Mouse (Mus musculus) limb, embryonic 15.5 days (tissue): ENCODE results near the gene Retnlg. TPM values are rescaled to one million over a fixed set of nuclear protein-coding genes. Genes with fewer than 3 reads are reported as not detected.
"Not testable (repeated sequence)": the region's sequence is repeated elsewhere in the genome, so short reads cannot be mapped to it uniquely, and the experiment has no call there.

Source experiments
- ATAC-seq: fragments of 200-750 bp; cut with Nextera tagmentation; 2 replicates; pipeline ENCODE4 v1.8.0; 2017; ENCODE audit warnings: low read depth, moderate TSS enrichment; ENCODE audit not compliant: insufficient number of reproducible peaks, low FRiP score, low TSS enrichment
- H3K27ac ChIP-seq: fragments of 300-500 bp; sonication (generic); 2 replicates; pipeline ENCODE4 v1.5.1; 2015; ENCODE audit warnings: moderate library complexity, mild to moderate bottlenecking, inconsistent platforms
- H3K27me3 ChIP-seq: fragments of 300-500 bp; sonication (generic); 2 replicates; pipeline ENCODE4 v1.6.1; 2015; ENCODE audit warnings: inconsistent platforms
- H3K36me3 ChIP-seq: fragments of 300-500 bp; sonication (generic); 2 replicates; pipeline ENCODE4 v1.6.1; 2015; ENCODE audit warnings: inconsistent platforms
- H3K4me1 ChIP-seq: fragments of 300-500 bp; sonication (generic); 2 replicates; pipeline ENCODE4 v1.6.1; 2015; ENCODE audit warnings: inconsistent platforms
- H3K4me2 ChIP-seq: fragments of 300-500 bp; sonication (generic); 2 replicates; pipeline ENCODE4 v1.6.1; 2015; ENCODE audit warnings: mild to moderate bottlenecking, inconsistent platforms
- H3K4me3 ChIP-seq: fragments of 300-500 bp; sonication (generic); 2 replicates; pipeline ENCODE4 v1.5.1; 2015; ENCODE audit warnings: mild to moderate bottlenecking, inconsistent platforms
- H3K9ac ChIP-seq: fragments of 300-500 bp; sonication (generic); 2 replicates; pipeline ENCODE4 v1.6.1; 2015; ENCODE audit warnings: inconsistent platforms
- H3K9me3 ChIP-seq: fragments of 300-500 bp; sonication (generic); 2 replicates; pipeline ENCODE4 v1.6.1; 2016; ENCODE audit warnings: inconsistent platforms
- WGBS: fragments of 180-500 bp; shearing (Covaris S2); methylation state at CpG from one replicate; pipeline ENCODE4 v1.1.7; 2015; 5-methylcytosine and 5-hydroxymethylcytosine counted together
- polyA plus RNA-seq: library from polyadenylated mRNA; unstranded; fragments of >200 nt; fragmentation: Nextera tagmentation; extraction: Ambion mirVana; gene quantifications from 2 replicates; pipeline ENCODE4 v1.2.1, GENCODE M21; 2015

The Retnlg gene
- polyA plus RNA-seq: 1.4 and 1.5 TPM in 2 replicates

- Histone ChIP-seq H3K4me1 (no peaks in the 10 kb centered on the region), H3K4me3 (no peak within 1 kb of the TSS), H3K9ac (no peak within 1 kb of the TSS), H3K4me2 (no peak within 1 kb of the TSS), H3K27ac (no peak within 1 kb of the TSS), H3K36me3 (no peaks in the 10 kb centered on the region), H3K27me3 (no peaks in the 10 kb centered on the region), H3K9me3 (no peaks in the 10 kb centered on the region)
- 69% methylated on average over 4 of the region's 4 CpGs for WGBS
- no peak for ATAC-seq
Measured at GRCm38 (mm10) chr16:48872321-48872720, at the start of gene Retnlg. Gene Retnlg, plus strand, starts transcription at chr16:48872621.

DNA sequence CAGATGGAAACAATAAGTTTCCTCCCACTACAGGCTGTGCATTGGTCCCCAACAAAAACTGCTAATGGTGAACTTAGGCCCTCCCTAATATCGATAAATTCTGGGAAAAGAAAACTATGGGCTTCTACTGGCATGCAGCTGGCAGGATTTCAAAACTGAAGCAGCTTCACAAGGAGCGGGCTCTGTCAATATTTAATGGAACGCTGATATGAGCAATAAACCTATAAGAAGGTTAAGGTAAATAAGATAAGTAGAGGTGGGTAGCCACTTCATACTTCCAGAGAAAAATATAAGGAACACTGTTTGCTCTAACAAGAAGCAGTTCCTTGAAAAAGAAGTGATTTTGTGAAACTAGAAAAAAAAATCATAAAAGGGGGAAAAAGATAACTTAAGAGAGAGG, 45.9 kb upstream of the Retnlg start:
- H3K9me3 ChIP-seq: no peaks in the 10 kb centered on the region
- no peak overlapping the region for H3K9ac ChIP-seq
- no peak overlapping the region for H3K4me3 ChIP-seq
- no peaks in the 10 kb centered on the region for H3K27me3 ChIP-seq
- H3K27ac ChIP-seq: no peak overlapping the region
- H3K4me2 ChIP-seq: no peak overlapping the region
- H3K4me1 ChIP-seq: no peaks in the 10 kb centered on the region
- no peak for ATAC-seq
- 81% methylated on average over 3 of the region's 3 CpGs for WGBS
- H3K36me3 ChIP-seq: no peaks in the 10 kb centered on the region

DNA sequence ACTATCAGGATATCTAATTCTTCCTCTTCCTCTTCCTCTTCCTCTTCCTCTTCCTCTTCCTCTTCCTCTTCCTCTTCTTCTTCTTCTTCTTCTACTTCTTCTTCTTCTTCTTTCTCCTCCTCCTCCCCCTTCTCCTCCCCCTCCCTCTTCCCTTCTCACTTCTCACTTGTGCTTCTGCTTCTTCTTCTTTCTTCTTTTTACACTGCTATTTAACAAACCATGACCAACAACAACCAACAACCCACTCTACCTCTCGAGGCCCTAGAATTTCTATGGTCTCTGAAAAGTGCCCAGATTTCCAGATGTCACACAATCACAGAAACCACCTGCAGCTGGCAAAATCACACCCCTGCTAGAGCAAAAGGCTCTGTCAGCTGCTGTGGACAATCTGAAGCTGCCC, 44.8 kb upstream of the Retnlg start:
- 23% methylated on average over 1 of the region's 1 CpGs for WGBS
- Histone ChIP-seq H3K9me3 (no peaks in the 10 kb centered on the region), H3K27me3 (no peaks in the 10 kb centered on the region), H3K27ac (no peak overlapping the region), H3K4me1 (no peaks in the 10 kb centered on the region), H3K4me2 (no peak overlapping the region), H3K4me3 (no peak overlapping the region), H3K36me3 (no peaks in the 10 kb centered on the region), H3K9ac (no peak overlapping the region)
- no peak for ATAC-seq

DNA sequence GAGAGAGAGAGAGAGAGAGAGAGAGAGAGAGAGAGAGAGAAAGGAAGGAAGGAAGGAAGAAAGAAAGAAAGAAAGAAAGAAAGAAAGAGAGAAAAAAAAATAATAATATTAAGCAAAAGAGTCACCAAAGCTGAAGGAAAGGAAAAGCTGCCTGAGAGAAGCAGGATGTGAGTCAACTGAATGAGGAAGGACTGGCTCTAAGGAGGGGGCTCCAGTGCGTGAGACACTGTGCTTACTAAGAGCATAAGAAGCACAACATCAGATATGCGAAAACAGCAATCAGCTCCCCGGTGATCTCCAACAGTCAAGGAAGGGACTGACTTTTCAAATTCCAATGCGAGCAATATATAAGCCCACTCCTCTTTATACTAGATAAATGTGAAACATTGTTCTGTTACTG, 43.4 kb upstream of the Retnlg start:
- 87% methylated on average over 4 of the region's 4 CpGs for WGBS

GRCm38 (mm10) chr16:48832055-48832454, 40.4 kb upstream of the Retnlg start:
- WGBS: 68% methylated on average over 8 of the region's 8 CpGs
- H3K4me2 ChIP-seq: no peak overlapping the region
- no peak for ATAC-seq
- no peak overlapping the region for H3K9ac ChIP-seq
- H3K4me1 ChIP-seq: no peaks in the 10 kb centered on the region
- H3K9me3 ChIP-seq: no peaks in the 10 kb centered on the region
- H3K4me3 ChIP-seq: no peak overlapping the region
- no peaks in the 10 kb centered on the region for H3K27me3 ChIP-seq
- H3K36me3 ChIP-seq: no peaks in the 10 kb centered on the region
- no peak overlapping the region for H3K27ac ChIP-seq

More for the DNA sequence above, 43.4 kb upstream of the Retnlg start:
- Histone ChIP-seq H3K4me2 (no peak overlapping the region), H3K4me1 (no peaks in the 10 kb centered on the region), H3K9ac (no peak overlapping the region), H3K27ac (no peak overlapping the region), H3K27me3 (no peaks in the 10 kb centered on the region), H3K9me3 (no peaks in the 10 kb centered on the region), H3K36me3 (no peaks in the 10 kb centered on the region), H3K4me3 (no peak overlapping the region)
- no peak for ATAC-seq

DNA sequence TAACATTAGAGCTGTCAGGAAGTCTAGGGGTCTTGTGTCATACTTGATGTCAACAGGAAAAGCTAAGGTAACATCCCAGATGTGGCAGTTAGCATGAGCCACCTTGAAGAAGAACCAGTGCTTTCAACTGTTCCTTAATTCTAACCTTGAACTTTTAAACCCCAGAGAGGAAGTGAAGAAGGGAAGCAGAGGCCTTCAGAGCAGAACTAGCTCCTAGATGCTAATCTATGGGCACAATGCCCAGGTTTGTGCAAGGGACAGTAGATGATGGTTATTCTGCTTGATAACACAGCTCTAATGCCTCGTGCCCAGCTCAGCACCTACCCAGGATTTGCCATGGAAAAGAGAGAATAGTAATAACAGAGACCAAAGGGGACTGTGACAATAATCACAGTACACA, 38.8 kb upstream of the Retnlg start:
- H3K4me1 ChIP-seq, ATAC-seq, H3K27ac ChIP-seq, H3K36me3 ChIP-seq, H3K4me3 ChIP-seq, H3K9me3 ChIP-seq, H3K9ac ChIP-seq, H3K27me3 ChIP-seq, H3K4me2 ChIP-seq: not testable (repeated sequence)
- 62% methylated on average over 1 of the region's 1 CpGs for WGBS

GRCm38 (mm10) chr16:48842266-48842665, 30.2 kb upstream of the Retnlg start, which contains the start of gene Retnla:
Gene Retnla, plus strand, starts transcription at chr16:48842551.
- no peak for ATAC-seq
- Histone ChIP-seq H3K9ac (no peak within 1 kb of the TSS), H3K27me3 (no peaks in the 10 kb centered on the region), H3K9me3 (no peaks in the 10 kb centered on the region), H3K27ac (no peak within 1 kb of the TSS), H3K4me2 (no peak within 1 kb of the TSS), H3K36me3 (no peaks in the 10 kb centered on the region), H3K4me1 (no peaks in the 10 kb centered on the region), H3K4me3 (no peak within 1 kb of the TSS)
- WGBS: 72% methylated on average over 3 of the region's 3 CpGs

DNA sequence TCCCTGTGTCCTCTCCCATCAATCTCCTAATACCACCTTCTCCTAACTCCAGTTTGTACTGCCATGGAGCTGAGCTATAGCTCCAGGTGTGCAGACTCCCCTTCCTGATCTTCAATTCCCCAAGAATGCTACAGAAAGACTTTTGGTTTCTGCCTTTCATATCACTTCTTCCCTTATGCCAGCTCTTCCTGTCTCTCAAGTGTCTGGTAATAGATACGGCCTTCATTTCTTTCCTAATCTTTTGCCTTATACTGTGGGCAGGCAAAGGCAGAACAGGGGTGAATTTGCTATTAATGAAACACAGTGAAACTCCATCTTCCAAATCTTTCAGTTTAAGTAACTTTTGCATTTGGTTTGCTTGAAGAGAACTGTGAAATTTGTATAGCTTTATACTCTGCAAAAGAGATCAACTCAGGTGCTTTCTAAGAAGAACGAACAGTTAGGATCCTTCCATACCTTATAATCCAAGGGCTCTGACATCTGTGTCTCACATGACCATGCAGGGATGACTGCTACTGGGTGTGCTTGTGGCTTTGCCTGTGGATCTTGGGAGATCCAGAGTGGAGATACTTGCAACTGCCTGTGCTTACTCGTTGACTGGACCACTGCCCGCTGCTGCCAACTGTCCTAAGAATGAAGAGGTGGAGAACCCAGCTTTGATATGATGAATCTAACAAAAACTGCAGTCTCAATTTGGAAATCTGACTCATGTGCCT, 28.6 kb upstream of the Retnlg start:
- Histone ChIP-seq H3K27me3 (no peaks in the 10 kb centered on the region), H3K9me3 (no peaks in the 10 kb centered on the region), H3K36me3 (no peaks in the 10 kb centered on the region), H3K4me1 (no peaks in the 10 kb centered on the region), H3K4me2 (no peak overlapping the region), H3K27ac (no peak overlapping the region), H3K9ac (no peak overlapping the region), H3K4me3 (no peak overlapping the region)
- WGBS: 84% methylated on average over 4 of the region's 4 CpGs
- ATAC-seq: no peak

GRCm38 (mm10) chr16:48865004-48865403, 7.4 kb upstream of the Retnlg start:
- not testable (repeated sequence) for H3K27ac ChIP-seq, H3K9ac ChIP-seq, H3K36me3 ChIP-seq, H3K27me3 ChIP-seq, H3K4me3 ChIP-seq, ATAC-seq, H3K9me3 ChIP-seq, H3K4me2 ChIP-seq, H3K4me1 ChIP-seq
- 95% methylated on average over 1 of the region's 1 CpGs for WGBS

DNA sequence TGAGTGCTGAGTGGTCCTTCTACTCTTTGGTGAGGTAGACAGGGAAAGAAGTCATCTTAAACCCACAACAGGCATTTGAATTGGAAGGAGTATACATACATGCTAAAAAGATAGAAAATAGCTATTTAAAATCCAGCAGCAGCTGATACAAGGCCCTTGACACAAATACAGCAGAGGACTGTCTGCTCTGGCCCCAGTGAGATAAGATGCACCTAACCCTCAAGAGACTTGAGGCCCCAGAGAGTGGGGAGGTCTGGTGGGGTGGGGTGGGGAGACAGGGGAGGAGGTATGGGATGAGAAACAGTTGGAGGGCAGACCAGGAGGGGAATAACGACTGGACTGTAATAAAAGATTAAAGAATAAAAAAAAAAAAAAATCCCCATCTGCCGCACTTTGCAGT, 4.7 kb upstream of the Retnlg start:
- Histone ChIP-seq H3K27ac (no peak overlapping the region), H3K36me3 (no peaks in the 10 kb centered on the region), H3K9me3 (no peaks in the 10 kb centered on the region), H3K4me1 (no peaks in the 10 kb centered on the region), H3K9ac (no peak overlapping the region), H3K4me3 (no peak overlapping the region), H3K27me3 (no peaks in the 10 kb centered on the region), H3K4me2 (no peak overlapping the region)
- WGBS: 45% methylated on average over 2 of the region's 2 CpGs
- no peak for ATAC-seq

DNA sequence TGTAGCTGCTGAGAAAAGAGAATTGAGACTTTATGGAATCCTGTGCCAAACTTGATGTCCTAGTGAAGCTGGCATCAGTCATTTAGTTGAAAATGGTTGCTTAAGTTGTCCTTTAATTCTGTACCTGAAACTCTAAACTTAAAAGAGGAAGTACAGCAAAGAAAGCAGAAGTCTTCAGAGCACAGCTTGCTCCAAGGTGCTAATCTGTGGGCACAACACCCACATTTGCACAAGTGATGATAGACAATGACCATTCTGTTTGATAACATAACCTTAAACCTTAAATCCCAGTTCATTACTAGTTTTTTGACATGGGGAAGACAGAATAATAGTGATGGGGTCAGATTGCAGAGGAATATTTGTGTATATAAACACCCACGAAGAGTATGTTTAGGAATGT, 3.8 kb upstream of the Retnlg start:
- Histone ChIP-seq H3K27me3 (no peaks in the 10 kb centered on the region), H3K4me1 (no peaks in the 10 kb centered on the region), H3K9ac (no peak overlapping the region), H3K27ac (no peak overlapping the region), H3K4me3 (no peak overlapping the region), H3K4me2 (no peak overlapping the region), H3K9me3 (no peaks in the 10 kb centered on the region), H3K36me3 (no peaks in the 10 kb centered on the region)
- WGBS: 72% methylated on average over 1 of the region's 1 CpGs
- no peak for ATAC-seq

GRCm38 (mm10) chr16:48869671-48870070, 2.8 kb upstream of the Retnlg start:
- no peaks in the 10 kb centered on the region for H3K27me3 ChIP-seq
- H3K36me3 ChIP-seq: no peaks in the 10 kb centered on the region
- no peak overlapping the region for H3K9ac ChIP-seq
- H3K27ac ChIP-seq: no peak overlapping the region
- H3K4me2 ChIP-seq: no peak overlapping the region
- H3K4me1 ChIP-seq: no peaks in the 10 kb centered on the region
- ATAC-seq: no peak
- 75% methylated on average over 3 of the region's 3 CpGs for WGBS
- H3K9me3 ChIP-seq: no peaks in the 10 kb centered on the region
- H3K4me3 ChIP-seq: no peak overlapping the region

GRCm38 (mm10) chr16:48871754-48872153, 667 bp upstream of the Retnlg start:
- H3K27me3 ChIP-seq: no peaks in the 10 kb centered on the region
- H3K9ac ChIP-seq: no peak overlapping the region
- ATAC-seq: no peak
- no peaks in the 10 kb centered on the region for H3K9me3 ChIP-seq
- H3K36me3 ChIP-seq: no peaks in the 10 kb centered on the region
- no peaks in the 10 kb centered on the region for H3K4me1 ChIP-seq
- no peak overlapping the region for H3K4me3 ChIP-seq
- 91% methylated on average over 1 of the region's 1 CpGs for WGBS
- H3K4me2 ChIP-seq: no peak overlapping the region
- no peak overlapping the region for H3K27ac ChIP-seq
